Mouse (Mus musculus) E14TG2a.4 (cell line): ENCODE results near the gene D630003M21Rik.

Experiments used
- CTCF ChIP-seq: conservative IDR thresholded peaks from 2 replicates; pipeline ENCODE4 v1.5.1; 2014; ENCODE audit warnings: low read length
- POU5F1 ChIP-seq: IDR thresholded peaks from 2 replicates; pipeline ENCODE4 v1.6.1; 2014; ENCODE audit warnings: low read length, borderline replicate concordance

DNA sequence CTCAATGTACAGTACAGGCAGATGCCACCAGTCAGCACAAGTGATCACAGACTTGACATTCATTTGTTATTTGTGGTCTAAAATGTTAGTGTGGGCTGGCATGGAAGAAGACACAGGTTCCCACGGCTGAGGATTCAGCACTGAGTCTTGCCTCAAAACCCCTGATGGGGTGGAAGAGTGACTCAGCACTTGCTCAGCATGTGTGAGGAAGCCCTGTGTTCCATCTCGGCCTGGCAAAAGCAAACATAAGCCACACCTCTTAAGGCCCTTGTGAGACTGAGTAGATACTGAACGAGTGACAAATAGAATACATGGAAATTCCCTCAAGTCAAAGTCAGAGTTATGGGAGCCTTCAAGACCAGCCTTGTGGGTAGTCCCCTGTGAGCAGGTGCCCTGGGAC lies 4.1 kb upstream of the D630003M21Rik start:
- TF ChIP-seq CTCF: no peak
- TF ChIP-seq POU5F1: no peak
